In genomic region chr17:67343006-67343405, GRCm38 (mm10) we compare ENCODE assay signal across 25 mouse cellular contexts. TPM values are rescaled to one million over a fixed set of nuclear protein-coding genes. Genes with fewer than 3 reads are reported as not detected.
A peak's percentile ranks its signal among the peaks of the same experiment; 100 is the strongest.
DNase-seq lines count a peak whose midpoint lies in the region; ATAC-seq lines count a peak whose summit lies in the region.
"Had no signal": no experiment of that assay in that cellular context is flagged by ENCODE, and none has a peak within 500 bp of the region (broad histone marks: within the 10 kb centered on the region; RNA-seq: fewer than 3 reads in every experiment).

No protein-coding gene starts in this region.

- DNase-seq in heart, adult 11 months: peak; percentile 71
- DNase-seq in heart, embryonic 10.5 days (ENCODE audit: low spot score): no peak
- DNase-seq in Muller cell, postnatal 12 days (ENCODE audit: inconsistent ontology term): peak; percentile 16
- DNase-seq in brain, adult 2 months (ENCODE audit: low read depth, low spot score): peak; percentile 52
- no peak for DNase-seq in right cerebral cortex, postnatal 25 days
- DNase-seq: adrenal gland, adult 8-10 months; adrenal gland, postnatal 25 days; cerebellum, adult 11 months; cerebellum, adult 2 months; cerebellum, adult 9-11 months; cerebellum, postnatal 25 days; forebrain, postnatal 0 days; gastrocnemius, postnatal 25 days; kidney, adult 11 months had no signal

- 52% methylated on average over 6 of the region's 6 CpGs for WGBS in heart, embryonic 10.5 days

- H3K9me3 ChIP-seq in heart, embryonic 10.5 days: no peaks in the 10 kb centered on the region
- H3K9me3 ChIP-seq: embryonic facial prominence, embryonic 12.5 days; embryonic facial prominence, embryonic 15.5 days; hindbrain, embryonic 13.5 days; intestine, embryonic 15.5 days had no signal

- no peak overlapping the region for H3K27ac ChIP-seq in heart, embryonic 10.5 days
- H3K27ac ChIP-seq: embryonic facial prominence, embryonic 12.5 days; embryonic facial prominence, embryonic 15.5 days; hindbrain, embryonic 13.5 days; intestine, embryonic 15.5 days had no signal

- H3K4me3 ChIP-seq in heart, embryonic 10.5 days: no peak overlapping the region
- H3K4me3 ChIP-seq: embryonic facial prominence, embryonic 12.5 days; embryonic facial prominence, embryonic 15.5 days; hindbrain, embryonic 13.5 days; intestine, embryonic 15.5 days had no signal

- 0 out of 2 replicates have a peak, but pooled peaks have one; percentile 5 for ATAC-seq in megakaryocyte progenitor cell, adult 5-6 weeks (replicated peaks; ENCODE audit: poor library complexity)
- ATAC-seq: activated CD4-positive, CD25-positive, alpha-beta regulatory T cell, adult 4 months; CD4-positive, CD25-positive, alpha-beta regulatory T cell, adult 4 months; forebrain, embryonic 14.5 days; forebrain, postnatal 0 days; hindbrain, embryonic 16.5 days; intestine, embryonic 15.5 days had no signal

- H3K27me3 ChIP-seq in heart, embryonic 10.5 days (ENCODE audit: insufficient read depth, poor library complexity, severe bottlenecking): no peaks in the 10 kb centered on the region
- H3K27me3 ChIP-seq: embryonic facial prominence, embryonic 12.5 days; embryonic facial prominence, embryonic 15.5 days; hindbrain, embryonic 13.5 days; intestine, embryonic 15.5 days had no signal

- no peaks in the 10 kb centered on the region for H3K36me3 ChIP-seq in heart, embryonic 10.5 days
- H3K36me3 ChIP-seq: embryonic facial prominence, embryonic 12.5 days; embryonic facial prominence, embryonic 15.5 days; hindbrain, embryonic 13.5 days; intestine, embryonic 15.5 days had no signal

- peaks cover 4% of the 10 kb centered on the region; the same call in 1 of the 2 replicates for H3K4me1 ChIP-seq in heart, embryonic 10.5 days
- H3K4me1 ChIP-seq: embryonic facial prominence, embryonic 15.5 days; intestine, embryonic 15.5 days had no signal

RNA-seq across cellular contexts. Expression of gene Ptprm, which starts 11.3 kb away (rescaled TPM):
- 12.6 and 13.6 TPM in 2 replicates for polyA plus RNA-seq in heart, embryonic 10.5 days (2016; fragmentation: Nextera tagmentation; extraction: Ambion mirVana)
- 0.22 TPM in 2 replicates for total RNA-seq in megakaryocyte progenitor cell, adult 5-6 weeks (2015)
- total RNA-seq in megakaryocyte progenitor cell, adult 5-6 weeks (2017): not detected in 2 replicates
- total RNA-seq: hematopoietic stem cell, adult 5-6 weeks; MEL had no signal
- polyA plus RNA-seq: activated CD4-positive, CD25-positive, alpha-beta regulatory T cell, adult 4 months; CD4-positive, CD25-positive, alpha-beta regulatory T cell, adult 4 months had no signal

Comparison
In these comparisons a context has a peak if more than half of its experiments do, and no peak if none do; other contexts are left out.
1. DNase-seq: peak in heart, adult 11 months (single experiment), Muller cell, postnatal 12 days (single experiment) and brain, adult 2 months (single experiment); none in heart, embryonic 10.5 days (single experiment) and right cerebral cortex, postnatal 25 days (single experiment).